Mouse (Mus musculus): ENCODE measurements around the gene Gbx2.

GRCm38 (mm10) chr1:89932021-89932423, 1.0 kb upstream of the Gbx2 start:
- TF ChIP-seq CTCF (IDR thresholded peaks at IDR 0.05; ENCODE audit: borderline replicate concordance, control insufficient read depth, extremely low read depth, insufficient read depth, low read length, poor library complexity) (no peak), POLR2A (IDR thresholded peaks at IDR 0.05; ENCODE audit: control insufficient read depth, extremely low read depth, insufficient read depth, low read length, poor library complexity) (no peak)

All from thymus, adult 2 months (tissue).